Mouse (Mus musculus) cerebellum, adult 2 months (tissue): ENCODE measurements at regions not wholly inside any gene's neighbourhood (a gene's known extent, or its start where the extent isn't known, plus 50 kb on each side); places are given as distances from the start of the nearest gene placed in this dataset.

Experiments
- CTCF ChIP-seq: fragments of 200-500 bp; IDR thresholded peaks from 2 replicates; pipeline ENCODE4 v1.5.1; 2011; ENCODE audit warnings: low read depth, mild to moderate bottlenecking, control low read depth, low read length, moderate library complexity, borderline replicate concordance; ENCODE audit not compliant: insufficient read depth
- POLR2A ChIP-seq: fragments of 200-500 bp; IDR thresholded peaks from 2 replicates; pipeline ENCODE4 v1.6.1; 2011; ENCODE audit warnings: low read length, control low read depth, borderline replicate concordance; ENCODE audit not compliant: insufficient read depth

GRCm38 (mm10) chr4:7970272-7970671 is 268.6 kb downstream of the Car8 start:
- TF ChIP-seq POLR2A (no peak), CTCF (no peak)
